Mouse (Mus musculus) kidney, adult 2 months (tissue): ENCODE results near the gene Plxna2. TPM values are rescaled to one million over a fixed set of nuclear protein-coding genes. Genes with fewer than 3 reads are reported as not detected.
A peak's percentile ranks its signal among the peaks of the same experiment; 100 is the strongest.

Source experiments
- DNase-seq: peaks from one replicate; pipeline ENCODE4 v3.0.0; 2021
- H3K27ac ChIP-seq: fragments of 200-500 bp; 2 replicates; pipeline ENCODE4 v1.5.1; 2012; ENCODE audit warnings: low read depth, low read length, control low read depth, inconsistent platforms; ENCODE audit not compliant: insufficient read depth
- H3K27me3 ChIP-seq: fragments of 200-500 bp; replicated peaks from 2 replicates; pipeline ENCODE4 v1.6.1; 2012; ENCODE audit warnings: mild to moderate bottlenecking, moderate library complexity, low read length, inconsistent platforms; ENCODE audit not compliant: control insufficient read depth, insufficient read depth
- H3K36me3 ChIP-seq: fragments of 200-500 bp; 2 replicates; pipeline ENCODE4 v1.6.1; 2012; ENCODE audit warnings: mild to moderate bottlenecking, moderate library complexity, low read length, inconsistent platforms; ENCODE audit not compliant: control insufficient read depth, insufficient read depth
- H3K4me1 ChIP-seq: fragments of 200-500 bp; 2 replicates; pipeline ENCODE4 v1.6.1; 2011; ENCODE audit warnings: low read length; ENCODE audit not compliant: control insufficient read depth, insufficient read depth
- H3K4me3 ChIP-seq: fragments of 200-500 bp; 2 replicates; pipeline ENCODE4 v1.5.1; 2011; ENCODE audit warnings: mild to moderate bottlenecking, low read depth, low read length, control low read depth; ENCODE audit not compliant: insufficient read depth
- CTCF ChIP-seq: fragments of 200-500 bp; conservative IDR thresholded peaks from 2 replicates; pipeline ENCODE4 v1.5.1; 2011; ENCODE audit warnings: low read depth, mild to moderate bottlenecking, control low read depth, low read length, moderate library complexity, mixed read lengths; ENCODE audit not compliant: insufficient read depth, insufficient read length
- POLR2A ChIP-seq: fragments of 200-500 bp; IDR thresholded peaks from one replicate; pipeline ENCODE4 v1.6.1; 2011; ENCODE audit warnings: low read depth, low read length, control low read depth
- WGBS: fragments of 180-500 bp; shearing (Covaris S2); methylation state at CpG from one replicate; pipeline ENCODE4 v1.1.7; 2018; 5-methylcytosine and 5-hydroxymethylcytosine counted together
- polyA plus RNA-seq: library from polyadenylated mRNA; depleted of rRNA; stranded (reverse); fragments of >200 nt; gene quantifications from 2 replicates; pipeline ENCODE4 v1.2.3, GENCODE M21; 2012

Gene Plxna2
- polyA plus RNA-seq, 1 experiment, result 5.1 TPM

DNA sequence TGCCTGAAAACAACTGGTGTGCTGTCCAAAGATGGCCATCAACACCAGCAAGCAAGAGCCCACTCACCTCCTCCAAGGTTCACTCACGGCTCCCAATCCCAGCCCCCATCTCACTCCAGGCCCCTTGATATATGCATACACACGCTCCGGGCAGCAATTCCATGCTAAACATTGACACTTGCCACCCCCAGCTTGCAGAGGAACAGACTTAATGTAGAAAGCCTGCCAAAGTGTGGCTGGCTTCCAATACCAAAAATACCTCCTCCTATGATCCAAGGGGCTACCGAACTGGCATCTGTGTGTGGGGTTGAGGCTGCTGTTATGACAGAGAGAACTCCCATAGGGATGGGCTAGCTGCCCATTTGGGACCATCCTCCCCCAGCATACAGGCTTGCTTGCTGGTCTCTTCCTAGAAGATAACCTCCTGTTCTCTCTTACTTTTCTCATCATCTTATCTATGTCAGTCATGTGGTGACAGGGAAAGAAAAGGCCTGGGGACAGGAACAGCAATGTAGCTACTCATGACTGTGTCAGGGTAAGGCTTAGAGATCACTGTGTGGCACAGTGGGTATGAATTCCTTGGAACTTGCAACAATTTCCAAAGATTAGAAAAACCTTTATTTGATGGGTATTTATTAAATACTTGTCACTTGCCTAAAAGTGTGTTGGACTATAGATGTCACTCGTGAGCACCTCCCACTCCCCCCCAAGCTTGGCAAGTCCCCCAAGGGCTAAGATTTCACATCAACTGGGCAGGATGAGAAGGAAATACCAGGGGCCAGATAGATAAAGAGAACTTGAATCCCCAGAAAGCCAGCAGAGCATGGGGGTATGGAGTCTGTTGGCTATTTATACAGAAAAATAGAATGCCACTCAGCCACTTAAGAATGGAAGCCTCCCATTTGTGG is 3.8 kb upstream of the Plxna2 start:
- Histone ChIP-seq H3K36me3 (no peaks in the 10 kb centered on the region), H3K27ac (no peak overlapping the region), H3K4me1 (no peaks in the 10 kb centered on the region), H3K4me3 (no peak overlapping the region), H3K27me3 (no peaks in the 10 kb centered on the region)
- no peak for TF ChIP-seq CTCF
- TF ChIP-seq POLR2A, result no peak
- peak; percentile 57 for DNase-seq
- 68% methylated on average over 5 of the region's 5 CpGs for WGBS

- Histone ChIP-seq H3K27me3 (no peaks in the 10 kb centered on the region), H3K36me3 (no peaks in the 10 kb centered on the region), H3K27ac (no peak overlapping the region), H3K4me1 (no peaks in the 10 kb centered on the region), H3K4me3 (no peak overlapping the region)
- no peak for DNase-seq
- WGBS, result 97% methylated on average over 1 of the region's 1 CpGs
- TF ChIP-seq POLR2A (no peak), CTCF (no peak)
These were observed 1.9 kb upstream of the Plxna2 start for GRCm38 (mm10) chr1:194616136-194616535.

DNA sequence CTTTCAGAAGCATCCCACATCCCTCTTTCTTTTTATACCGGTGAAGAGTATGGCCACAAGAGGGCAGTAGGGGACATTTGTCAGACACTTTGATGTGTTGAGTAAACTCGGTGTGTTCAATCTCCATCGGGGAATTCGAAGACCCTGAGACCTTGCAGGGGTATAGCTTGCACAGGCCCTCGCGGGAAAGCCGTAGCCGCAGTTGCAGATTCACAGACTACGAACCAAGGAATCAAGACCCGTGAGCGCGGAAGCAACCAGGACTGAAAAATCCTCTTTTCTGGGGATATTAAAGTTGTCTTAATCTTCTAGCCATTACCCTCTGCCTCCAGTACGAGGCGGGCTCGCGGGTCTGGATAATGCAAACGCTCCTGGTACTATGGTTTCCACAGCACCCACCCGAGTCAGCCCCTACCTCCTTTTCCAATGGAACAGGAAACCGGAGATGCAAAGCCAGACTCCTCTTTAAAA is 858 bp downstream of the Plxna2 start:
- peak; percentile 90 for DNase-seq
- Histone ChIP-seq H3K36me3 (no peaks in the 10 kb centered on the region), H3K4me1 (peaks cover 8% of the 10 kb centered on the region; the same call in 1 of the 2 replicates), H3K27me3 (no peaks in the 10 kb centered on the region), H3K4me3 (peak overlapping the region; percentile 40; the same call in 1 of the 2 replicates), H3K27ac (no peak overlapping the region)
- 2% methylated on average over 19 of the region's 19 CpGs for WGBS
- peak; percentile 32 for TF ChIP-seq CTCF
- TF ChIP-seq POLR2A, result no peak

DNA sequence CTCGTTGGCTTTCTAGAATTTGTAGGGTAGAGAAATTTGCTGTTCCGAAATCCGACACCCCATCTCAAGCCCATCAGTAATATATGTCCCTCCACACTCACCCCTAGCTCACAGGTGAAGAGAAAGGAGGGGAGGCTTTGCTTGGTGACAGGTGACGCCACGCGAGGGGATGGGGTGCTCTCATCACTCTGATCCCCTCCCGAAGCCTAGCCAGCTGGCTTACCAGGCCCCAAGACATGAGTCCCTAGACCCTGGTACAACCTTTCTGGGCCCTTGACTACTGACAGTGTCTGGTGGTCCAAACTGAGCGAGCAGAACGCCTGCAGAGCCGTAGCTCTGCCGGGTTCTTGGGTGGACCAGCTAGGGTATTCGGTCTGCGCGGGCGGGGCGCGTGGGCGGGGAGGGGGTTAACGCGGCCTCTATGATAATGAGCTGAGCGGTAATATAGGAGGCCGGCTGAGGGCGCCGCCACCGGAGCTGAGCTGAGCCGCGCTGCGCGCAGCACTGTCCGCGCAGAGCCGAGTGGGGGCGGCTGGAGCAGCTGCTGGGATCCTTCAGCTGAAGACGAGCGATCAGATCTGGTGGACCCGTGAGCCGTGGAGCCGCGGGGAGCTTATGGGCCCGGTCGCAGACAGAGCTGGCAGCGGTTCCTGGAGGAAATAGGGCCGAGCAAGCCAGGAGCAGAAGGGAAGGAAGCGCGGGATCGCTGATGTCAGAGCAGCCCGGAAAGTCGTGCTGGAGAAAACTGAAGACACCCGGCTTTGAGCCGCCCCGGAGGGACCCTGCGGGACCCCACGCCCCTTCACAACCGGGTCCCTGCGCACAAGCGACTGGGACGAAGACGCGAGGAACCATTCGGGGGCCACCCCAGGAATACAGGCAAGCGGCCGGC is 1.6 kb downstream of the Plxna2 start:
- Histone ChIP-seq H3K27me3 (no peaks in the 10 kb centered on the region), H3K4me1 (peaks cover 14% of the 10 kb centered on the region; the same call in 1 of the 2 replicates), H3K4me3 (peak overlapping the region; percentile 88), H3K36me3 (no peaks in the 10 kb centered on the region), H3K27ac (peak overlapping the region; percentile 80)
- 0 out of 2 replicates have a peak, but pooled peaks have one; percentile 17 for TF ChIP-seq CTCF
- peak; percentile 68 for TF ChIP-seq POLR2A
- DNase-seq, result peak; percentile 93
- 1% methylated on average over 62 of the region's 62 CpGs for WGBS

DNA sequence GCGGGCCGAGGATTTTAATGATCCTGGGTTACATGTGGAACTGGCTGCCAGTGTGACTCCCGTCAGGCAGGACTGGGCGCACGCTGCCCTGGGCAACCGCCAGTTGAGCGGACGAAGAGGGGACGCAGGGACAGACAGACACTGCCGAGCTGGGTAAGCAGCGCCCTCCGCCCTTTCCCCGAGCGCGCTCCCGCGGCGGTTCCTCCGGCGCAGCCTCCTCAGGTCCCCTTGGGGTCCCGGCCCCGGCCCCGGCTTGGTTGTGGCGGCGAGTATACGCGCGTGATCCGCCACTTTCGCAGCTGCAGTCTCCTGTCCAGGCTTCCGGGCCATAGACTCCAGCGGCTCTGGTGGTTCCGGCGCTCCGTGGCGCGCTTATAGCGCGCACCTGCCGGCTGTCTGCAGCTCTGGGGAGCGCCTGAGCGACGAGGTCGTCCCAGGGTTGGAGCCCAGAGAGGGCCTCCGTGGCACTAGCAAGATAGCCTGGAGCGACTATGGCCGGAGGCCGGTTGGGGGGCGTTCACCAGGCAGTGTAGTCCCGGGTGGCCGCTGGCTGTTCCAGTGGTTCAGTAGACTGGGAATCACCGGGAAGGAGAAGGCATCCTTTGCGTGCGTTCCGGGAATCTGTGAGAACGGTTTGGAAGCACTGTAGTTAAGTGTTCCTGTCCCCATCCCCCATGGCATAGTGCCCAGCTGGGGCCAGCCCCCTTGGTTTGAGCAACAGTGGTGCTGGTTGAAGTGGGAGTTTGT is 2.4 kb downstream of the Plxna2 start:
- no peak for TF ChIP-seq POLR2A
- no peak for TF ChIP-seq CTCF
- Histone ChIP-seq H3K27me3 (no peaks in the 10 kb centered on the region), H3K36me3 (no peaks in the 10 kb centered on the region), H3K4me3 (peak overlapping the region; percentile 88), H3K27ac (peak overlapping the region; percentile 80), H3K4me1 (peaks cover 16% of the 10 kb centered on the region; the same call in 1 of the 2 replicates)
- under 1% methylated on average over 56 of the region's 56 CpGs for WGBS
- DNase-seq, result peak; percentile 60

DNA sequence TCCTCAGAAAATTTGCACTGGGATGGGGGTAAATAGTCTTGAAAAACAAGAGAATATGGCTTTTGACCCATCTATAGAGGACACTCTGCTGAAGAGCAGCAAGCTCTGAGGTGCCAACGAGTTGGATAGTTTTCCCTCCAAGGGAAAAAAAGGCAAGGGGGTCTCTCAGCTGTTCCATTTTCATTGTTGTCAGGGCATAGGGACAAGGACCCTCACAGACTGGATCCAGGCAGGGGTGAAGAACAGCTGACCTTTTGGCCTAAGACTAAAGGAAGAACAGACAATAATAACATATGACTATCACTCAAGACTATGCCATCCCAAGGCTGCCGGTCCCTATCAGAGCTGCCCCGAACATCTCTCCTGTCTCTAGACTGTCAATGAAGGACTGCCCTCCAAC is 4.2 kb downstream of the Plxna2 start:
- Histone ChIP-seq H3K27me3 (no peaks in the 10 kb centered on the region), H3K27ac (no peak overlapping the region), H3K4me1 (peaks cover 27% of the 10 kb centered on the region), H3K4me3 (no peak overlapping the region), H3K36me3 (no peaks in the 10 kb centered on the region)
- DNase-seq, result no peak
- 77% methylated on average over 3 of the region's 3 CpGs for WGBS
- TF ChIP-seq POLR2A (no peak), CTCF (no peak)
